Mouse (Mus musculus) activated CD4-positive, CD25-positive, alpha-beta regulatory T cell, adult 9 weeks (primary cell): Measurements from ENCODE around the gene Anxa6. TPM values are rescaled to one million over a fixed set of nuclear protein-coding genes. Genes with fewer than 3 reads are reported as not detected.

Experiments used
- polyA plus RNA-seq: library from polyadenylated mRNA; unstranded; fragments of 100-300 nt; shearing (Covaris generic); gene quantifications from one replicate; pipeline ENCODE4 v1.2.1, GENCODE M21; 2017

The Anxa6 gene
- 613 TPM for polyA plus RNA-seq

GRCm38 (mm10) chr11:55033040-55033660, at the start of gene Anxa6:
TSS of gene Anxa6 (minus strand) at chr11:55033445.

GRCm38 (mm10) chr11:55077331-55078231, 44.3 kb upstream of the Anxa6 start, which contains the start of gene Ccdc69:
TSS of gene Ccdc69 (minus strand) at chr11:55078131.

GRCm38 (mm10) chr11:54962810-54963209, 70.4 kb downstream of the Anxa6 start, which contains the start of gene Tnip1:
TSS of gene Tnip1 (minus strand) at chr11:54962917.

Other genes starting within 250 kb of the Anxa6 start
- gene Cdc42se2, start 245.8 kb downstream of the Anxa6 start, polyA plus RNA-seq, result 518 TPM
- gene Lyrm7, start 172.5 kb downstream of the Anxa6 start, polyA plus RNA-seq, result 6.4 TPM
- gene Hint1, start 167.1 kb downstream of the Anxa6 start, polyA plus RNA-seq, result 367 TPM
- gene Gpx3, start 131.0 kb downstream of the Anxa6 start, polyA plus RNA-seq, result 2.0 TPM
- 187 TPM for gene Tnip1, start 70.5 kb downstream of the Anxa6 start, polyA plus RNA-seq
- gene Ccdc69, start 44.7 kb upstream of the Anxa6 start, polyA plus RNA-seq, result 73.2 TPM
- gene Gm2a, start 64.7 kb upstream of the Anxa6 start, polyA plus RNA-seq, result 112 TPM
- gene Slc36a3, start 118.3 kb upstream of the Anxa6 start, polyA plus RNA-seq, result 0.56 TPM
- not detected for gene Slc36a2, start 151.6 kb upstream of the Anxa6 start, polyA plus RNA-seq
- 2.1 TPM for gene Slc36a1, start 170.9 kb upstream of the Anxa6 start, polyA plus RNA-seq